ENCODE assay signal across 8 mouse cellular contexts in genomic region chr13:78181071-78181929, GRCm38 (mm10). TPM values are rescaled to one million over a fixed set of nuclear protein-coding genes. Genes with fewer than 3 reads are reported as not detected.
DNase-seq lines count a peak whose midpoint lies in the region; ATAC-seq and TF ChIP-seq lines count a peak whose summit lies in the region.

No protein-coding gene starts in this region.

- WGBS in forebrain, embryonic 16.5 days: under 1% methylated on average over 43 of the region's 44 CpGs
- WGBS in midbrain, embryonic 12.5 days: under 1% methylated on average over 44 of the region's 44 CpGs

- H3K9ac ChIP-seq in forebrain, embryonic 16.5 days (replicated peaks; ENCODE audit: low read depth, low read length): peak overlapping the region; percentile 59
- H3K9ac ChIP-seq in midbrain, embryonic 12.5 days (replicated peaks): peak overlapping the region; percentile 58

- peak in 1 of 2 experiments; percentile 8 for DNase-seq in layer of hippocampus, adult 2 months (ENCODE audit: low spot score in 2 of 2)
- no peak for DNase-seq in layer of hippocampus, adult 9-11 months
- DNase-seq in cerebellum, postnatal 10 days: peak; percentile 64 to 66
- DNase-seq in gastrocnemius, postnatal 4 days (ENCODE audit: low spot score in 2 of 2): no peak

- H3K27ac ChIP-seq in layer of hippocampus, adult 2 months: peak overlapping the region; percentile 94
- peak overlapping the region; percentile 88 for H3K27ac ChIP-seq in forebrain, embryonic 16.5 days (ENCODE audit: low read length)
- peak overlapping the region; percentile 85 for H3K27ac ChIP-seq in midbrain, embryonic 12.5 days (replicated peaks)

- ATAC-seq in forebrain, embryonic 16.5 days: peak; percentile 44
- peak; percentile 16; the same call in 1 of the 2 replicates for ATAC-seq in midbrain, embryonic 12.5 days (ENCODE audit: low FRiP score, low read depth)
- ATAC-seq in erythroblast, adult 5-6 weeks (replicated peaks; ENCODE audit: low FRiP score, poor library complexity, severe bottlenecking): no peak
- ATAC-seq in megakaryocyte-erythroid progenitor cell, adult 5-6 weeks (replicated peaks; ENCODE audit: low FRiP score, low TSS enrichment, poor library complexity, severe bottlenecking): no peak

- H3K4me1 ChIP-seq in forebrain, embryonic 16.5 days (replicated peaks; ENCODE audit: control insufficient read depth, insufficient read depth, low read length): peaks cover 29% of the 10 kb centered on the region
- peaks cover 39% of the 10 kb centered on the region for H3K4me1 ChIP-seq in midbrain, embryonic 12.5 days

- peak overlapping the region; percentile 69 for H3K4me2 ChIP-seq in forebrain, embryonic 16.5 days (ENCODE audit: low read length)
- peak overlapping the region; percentile 63 for H3K4me2 ChIP-seq in midbrain, embryonic 12.5 days (replicated peaks)

- TF ChIP-seq CTCF in layer of hippocampus, adult 2 months (conservative IDR thresholded peaks at IDR 0.05): peak; percentile 46

- no peaks in the 10 kb centered on the region for H3K9me3 ChIP-seq in forebrain, embryonic 16.5 days (ENCODE audit: control insufficient read depth, low read length)
- no peaks in the 10 kb centered on the region for H3K9me3 ChIP-seq in midbrain, embryonic 12.5 days

- no peaks in the 10 kb centered on the region for H3K36me3 ChIP-seq in forebrain, embryonic 16.5 days (ENCODE audit: control insufficient read depth, insufficient read depth)
- H3K36me3 ChIP-seq in midbrain, embryonic 12.5 days: no peaks in the 10 kb centered on the region

- peak overlapping the region; percentile 58 for H3K4me3 ChIP-seq in layer of hippocampus, adult 2 months
- H3K4me3 ChIP-seq in forebrain, embryonic 16.5 days (replicated peaks; ENCODE audit: low read length): peak overlapping the region; percentile 41
- H3K4me3 ChIP-seq in midbrain, embryonic 12.5 days: peak overlapping the region; percentile 44

- H3K27me3 ChIP-seq in forebrain, embryonic 16.5 days (replicated peaks; ENCODE audit: control insufficient read depth, insufficient read depth, low read length): peaks cover 22% of the 10 kb centered on the region
- H3K27me3 ChIP-seq in midbrain, embryonic 12.5 days: peaks cover 41% of the 10 kb centered on the region

RNA-seq across cellular contexts. Expression of gene Nr2f1, which starts 18.3 kb away (rescaled TPM):
- 10 to 100 TPM; 89.4 to 98.1 TPM for total RNA-seq in layer of hippocampus, adult 2 months (2021)
- 70.2 and 71.1 TPM in 2 replicates for polyA plus RNA-seq in forebrain, embryonic 16.5 days (2015; fragmentation: Nextera tagmentation; extraction: Ambion mirVana)
- polyA plus RNA-seq in midbrain, embryonic 12.5 days (2016; fragmentation: Nextera tagmentation; extraction: Ambion mirVana): 62.3 and 84.1 TPM in 2 replicates
- not detected in 2 replicates for total RNA-seq in erythroblast, adult 5-6 weeks (2015; ENCODE audit: low replicate concordance)
- not detected in 2 replicates for total RNA-seq in erythroblast, adult 5-6 weeks (2017; ENCODE audit: low replicate concordance)
- total RNA-seq in megakaryocyte-erythroid progenitor cell, adult 5-6 weeks (2014; fragmentation: Nextera tagmentation): not detected in 2 replicates
- total RNA-seq in megakaryocyte-erythroid progenitor cell, adult 5-6 weeks (2017): not detected in 2 replicates
- 1 to 10 TPM; 3.0 to 3.5 TPM for total RNA-seq in gastrocnemius, postnatal 4 days (2021)

Comparison
In these comparisons a context has a peak if more than half of its experiments do, and no peak if none do; other contexts are left out.
1. DNase-seq: peak in cerebellum, postnatal 10 days (2 of 2); none in layer of hippocampus, adult 9-11 months (single experiment) and gastrocnemius, postnatal 4 days (0 of 2).
2. ATAC-seq: peak in forebrain, embryonic 16.5 days (single experiment) and midbrain, embryonic 12.5 days (single experiment); none in erythroblast, adult 5-6 weeks (single experiment) and megakaryocyte-erythroid progenitor cell, adult 5-6 weeks (single experiment).
3. RNA of gene Nr2f1, which starts 18.3 kb away (total RNA-seq): 89.4 to 98.1 TPM in layer of hippocampus, adult 2 months; 3.0 to 3.5 TPM in gastrocnemius, postnatal 4 days, not detected in erythroblast, adult 5-6 weeks and not detected in megakaryocyte-erythroid progenitor cell, adult 5-6 weeks; every median in the first group is over 10 times any median in the second.
4. Peak in every context shown above with its lines, with median percentiles within 50 percentile points of each other: H3K27ac ChIP-seq and H3K4me3 ChIP-seq.